Mouse (Mus musculus) gastrocnemius, postnatal 14 days (tissue): Measurements from ENCODE around the gene Glud1. TPM values are rescaled to one million over a fixed set of nuclear protein-coding genes. Genes with fewer than 3 reads are reported as not detected.
"Not testable (repeated sequence)": the region's sequence is repeated elsewhere in the genome, so short reads cannot be mapped to it uniquely, and the experiment has no call there.

Experiments used
- DNase-seq: peaks from one replicate; pipeline ENCODE4 v3.0.0; 2021; ENCODE audit warnings: mixed read lengths
- intact Hi-C: fragments of 180-260 bp; cut with DNase I; formaldehyde crosslinking; loops from one replicate; pipeline ENCODE4 v1.15.1; 2025; ENCODE audit warnings: low total_unique reads
- total RNA-seq, 2 experiments: library from RNA; stranded (reverse); gene quantifications; 2 replicates each; pipeline ENCODE4 v1.2.3; 2021

Gene Glud1
- total RNA-seq, 2 experiments from 2014 or later: 110 to 129 TPM

DNA sequence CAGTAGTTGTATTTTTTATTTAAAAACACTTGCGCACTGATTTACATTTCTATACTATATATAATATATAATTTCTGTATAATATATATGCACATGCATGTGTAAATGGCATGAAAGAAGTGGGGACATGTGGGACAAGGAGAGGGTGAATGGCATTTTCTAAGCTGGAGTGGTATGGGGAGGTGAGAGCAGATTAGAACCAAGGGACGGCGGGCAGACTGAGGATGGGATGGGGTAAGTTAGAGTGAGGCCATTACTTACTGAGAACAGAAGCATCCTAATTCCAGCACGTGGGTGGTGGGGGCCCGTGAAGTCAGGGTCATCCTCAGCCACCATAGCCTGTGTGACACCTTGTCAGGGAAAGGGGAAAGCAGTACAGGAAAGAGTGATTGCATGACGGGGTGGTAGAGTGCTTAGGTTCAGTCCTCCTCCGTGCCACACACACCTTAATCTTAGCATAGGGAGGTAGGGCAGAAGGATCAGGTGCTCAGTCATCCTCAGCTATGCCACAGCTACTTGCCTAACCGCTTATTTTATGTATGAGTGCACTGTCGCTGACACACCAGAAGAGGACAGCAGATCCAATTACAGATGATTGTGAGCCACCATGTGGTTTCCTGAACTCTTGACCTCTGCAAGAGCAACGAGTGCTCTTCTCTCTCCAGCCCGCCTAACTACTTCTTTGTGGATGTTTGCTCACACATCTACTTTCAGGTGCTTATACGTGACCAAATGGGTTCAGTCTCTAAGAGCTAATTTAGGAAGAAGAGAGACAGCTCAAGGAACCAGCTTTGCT lies 35.4 kb downstream of the Glud1 start:
- intact Hi-C loops: no loop called here
- DNase-seq: no peak

DNA sequence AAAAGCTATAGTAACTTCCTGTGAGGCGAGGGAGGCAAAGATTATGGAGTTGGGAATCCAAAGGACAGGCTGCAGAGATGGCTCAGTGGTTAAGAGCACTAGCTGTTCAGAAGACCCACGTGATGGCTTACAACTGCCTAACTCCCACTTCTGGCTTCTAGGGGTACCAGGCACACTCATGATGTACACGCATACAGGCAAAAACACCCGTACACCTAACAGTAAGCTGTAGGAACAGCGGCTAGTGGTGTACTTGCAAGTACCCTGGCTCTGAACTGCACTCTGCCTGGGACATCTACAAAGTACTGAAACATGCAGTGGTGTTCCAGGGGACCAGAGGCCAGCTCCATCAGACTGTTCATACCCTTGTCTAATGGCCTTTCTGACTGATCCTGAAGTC lies 36.6 kb downstream of the Glud1 start:
- no peak for DNase-seq
- intact Hi-C loops: no loop called here

DNA sequence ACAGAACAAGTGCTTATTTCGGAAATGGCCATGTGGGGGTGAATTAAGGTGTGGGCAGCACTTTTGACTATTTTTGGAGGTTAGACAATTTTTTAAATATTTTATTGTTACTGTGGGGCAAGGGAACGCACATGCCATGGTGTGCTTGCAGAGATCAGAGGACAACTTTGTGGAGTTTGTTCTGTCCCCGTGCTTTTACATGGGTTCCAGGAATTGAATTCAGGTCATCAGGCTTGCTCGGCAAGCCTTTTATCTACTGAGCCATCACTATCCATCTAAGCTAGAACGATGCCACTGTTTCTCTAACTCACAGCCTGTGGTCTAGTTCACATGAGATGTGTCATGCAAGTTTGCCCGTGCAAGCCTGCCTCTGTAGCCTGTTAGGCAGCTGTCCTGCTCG lies 37.8 kb downstream of the Glud1 start:
- DNase-seq: no peak
- intact Hi-C loops: no loop called here

DNA sequence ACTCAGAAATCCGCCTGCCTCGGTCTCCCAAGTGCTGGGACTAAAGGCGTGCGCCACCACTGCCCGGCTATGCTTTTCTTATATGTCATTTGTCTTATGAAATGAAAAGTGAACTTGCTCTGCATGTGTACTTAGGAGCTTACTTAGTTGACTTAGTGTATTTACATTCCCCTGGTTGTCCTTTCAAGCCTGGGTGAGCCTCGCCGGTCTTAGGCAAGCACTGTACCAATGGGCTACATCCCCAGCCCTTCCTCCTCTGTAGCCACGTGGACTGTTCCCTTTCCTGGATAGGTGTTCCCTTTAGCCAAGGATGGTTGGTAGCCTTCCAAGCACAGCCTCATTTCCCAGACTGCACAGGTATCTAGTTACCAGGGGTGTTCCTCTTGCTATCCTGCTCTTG lies 38.5 kb downstream of the Glud1 start:
- intact Hi-C loops: no loop called here
- no peak for DNase-seq

DNA sequence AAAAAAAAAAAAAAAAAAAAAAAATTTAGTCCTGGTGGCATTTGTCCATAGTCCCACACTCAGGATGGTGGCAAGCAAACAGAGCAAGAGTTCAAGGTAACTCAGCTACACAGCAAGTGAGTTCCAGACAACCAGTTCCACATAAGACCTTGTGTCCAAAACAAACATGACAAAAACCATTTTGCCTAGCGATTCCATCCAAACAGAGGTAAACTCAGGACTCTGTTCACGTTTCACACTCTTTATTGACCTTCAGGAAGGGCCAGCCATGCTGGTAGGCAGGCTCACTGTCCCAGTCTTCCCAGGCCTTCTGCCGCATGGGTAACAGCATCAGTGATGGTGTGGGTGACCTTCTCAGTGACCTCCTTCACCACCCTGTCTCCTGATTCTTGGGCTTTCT lies 41.1 kb downstream of the Glud1 start:
- intact Hi-C loops: no loop called here
- DNase-seq: no peak

DNA sequence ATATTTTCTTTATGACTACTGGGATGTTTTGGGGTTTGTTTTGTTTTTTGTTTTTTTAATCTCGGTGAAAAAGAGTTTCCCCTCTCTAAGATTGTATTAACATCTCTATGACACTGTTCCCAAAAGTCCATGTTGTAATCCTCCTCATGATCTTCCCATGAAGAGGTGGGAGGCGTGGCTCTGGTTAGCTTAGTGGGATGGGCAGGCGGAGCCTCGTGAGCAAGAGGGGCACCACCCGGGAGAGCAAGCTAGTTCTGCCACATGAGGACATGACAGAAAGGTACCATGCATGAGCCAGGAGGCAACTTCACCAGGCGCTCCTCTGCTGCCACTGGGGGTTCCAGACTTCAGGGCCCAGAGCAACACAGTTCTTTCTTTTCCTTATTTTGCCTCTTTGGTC lies 42.0 kb downstream of the Glud1 start:
- intact Hi-C loops: no loop called here
- no peak for DNase-seq

DNA sequence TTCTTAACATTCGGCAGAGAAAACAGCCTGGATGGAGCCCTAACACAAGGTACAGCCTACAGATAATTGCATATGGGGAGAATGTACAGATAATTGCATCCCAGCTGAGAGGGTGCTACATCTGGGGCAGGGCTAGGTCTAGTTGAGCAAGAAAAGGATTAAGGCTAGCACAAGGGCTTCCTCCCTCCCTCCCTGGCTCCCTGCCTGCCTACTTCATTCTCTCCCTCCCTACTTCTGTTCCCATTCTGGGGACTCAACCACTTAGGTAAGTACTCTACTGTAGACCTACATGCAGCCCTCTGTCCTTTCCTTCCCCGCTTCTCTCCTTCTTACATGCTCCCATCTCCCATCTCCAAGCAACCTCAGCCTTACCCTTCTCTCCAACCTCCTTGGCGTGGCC lies 42.8 kb downstream of the Glud1 start:
- DNase-seq: no peak
- intact Hi-C loops: no loop called here

DNA sequence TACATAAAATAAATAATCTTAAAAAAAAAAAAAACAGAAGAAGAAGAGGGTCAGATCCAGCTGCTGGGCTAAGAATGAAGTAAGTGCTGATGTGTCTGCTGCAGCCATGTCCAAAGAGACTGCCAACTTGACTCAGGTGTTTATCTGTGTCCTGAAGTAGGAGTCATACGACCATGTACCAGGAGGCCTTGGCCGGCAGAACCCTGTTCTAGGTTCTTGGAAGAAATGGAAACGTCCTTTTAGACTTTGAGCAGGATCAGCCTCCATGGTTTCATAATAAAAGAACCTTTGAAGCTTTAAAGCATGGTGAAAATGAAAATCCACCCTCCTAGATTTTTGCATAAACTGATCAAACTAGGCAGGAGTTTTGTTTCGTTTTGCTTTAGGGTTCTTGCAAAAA lies 43.9 kb downstream of the Glud1 start:
- intact Hi-C loops: no loop called here
- DNase-seq: no peak

DNA sequence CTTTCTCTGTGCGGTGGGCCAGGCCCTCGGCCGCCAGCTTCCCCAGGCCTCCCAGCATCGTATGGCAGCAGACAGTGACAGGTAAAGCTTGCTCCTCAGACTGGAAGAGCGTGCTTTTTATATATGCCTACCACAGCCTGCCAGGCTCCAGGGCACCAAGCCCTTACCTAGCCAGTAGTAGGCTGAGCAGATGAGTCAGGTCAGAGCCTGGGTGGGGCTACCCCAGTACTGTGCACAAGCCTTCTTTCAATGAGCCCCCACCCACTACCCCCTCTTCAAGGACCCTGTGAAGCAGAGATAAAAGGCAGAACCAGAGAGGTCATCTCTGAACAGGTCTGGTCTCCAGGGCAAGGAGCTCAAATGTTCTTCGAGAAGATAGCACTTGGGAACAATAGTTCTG lies 44.8 kb downstream of the Glud1 start, which contains the start of gene Fam25c:
TSS of gene Fam25c (minus strand) at position 133 of the 400 bp plus-strand sequence.
- no peak for DNase-seq
- intact Hi-C loops: no loop called here

DNA sequence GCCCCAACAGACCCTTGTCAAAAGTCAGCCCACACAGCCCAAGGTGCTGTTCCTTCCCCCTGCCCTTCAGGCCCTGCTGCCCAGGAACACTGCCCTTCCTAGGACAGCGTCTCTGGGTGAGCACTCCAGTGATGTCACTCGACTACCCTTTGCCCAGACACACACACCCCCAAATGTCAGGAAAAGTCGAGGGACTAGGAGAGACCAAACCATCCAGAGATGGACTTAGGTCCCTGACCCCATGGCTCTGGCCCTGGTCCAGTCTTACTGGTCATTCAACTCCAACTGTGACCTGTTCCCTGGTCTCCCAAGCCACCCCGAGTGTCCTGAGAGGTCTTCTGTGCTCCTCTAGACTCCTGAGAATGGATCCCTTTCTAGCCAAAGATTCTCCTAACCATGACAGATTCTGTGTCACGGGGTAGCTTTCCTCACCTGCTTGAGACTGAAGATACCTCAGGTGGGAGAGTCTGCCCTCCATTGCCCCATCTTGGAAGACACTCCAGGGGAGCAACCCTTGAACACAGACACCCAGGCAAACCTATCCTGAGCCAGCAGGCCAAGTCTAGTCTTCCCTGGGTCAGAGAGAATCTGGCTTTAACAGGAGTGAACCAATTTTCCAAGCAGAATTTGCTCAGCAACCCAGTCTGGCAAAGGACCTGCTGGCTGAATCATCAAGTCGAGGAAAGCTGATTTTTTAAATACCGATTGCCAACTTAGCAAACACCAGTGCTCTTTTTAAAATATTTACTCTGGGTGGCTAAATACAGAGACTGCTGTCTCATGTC lies 47.3 kb downstream of the Glud1 start:
- DNase-seq: no peak
- intact Hi-C loops: no loop called here

DNA sequence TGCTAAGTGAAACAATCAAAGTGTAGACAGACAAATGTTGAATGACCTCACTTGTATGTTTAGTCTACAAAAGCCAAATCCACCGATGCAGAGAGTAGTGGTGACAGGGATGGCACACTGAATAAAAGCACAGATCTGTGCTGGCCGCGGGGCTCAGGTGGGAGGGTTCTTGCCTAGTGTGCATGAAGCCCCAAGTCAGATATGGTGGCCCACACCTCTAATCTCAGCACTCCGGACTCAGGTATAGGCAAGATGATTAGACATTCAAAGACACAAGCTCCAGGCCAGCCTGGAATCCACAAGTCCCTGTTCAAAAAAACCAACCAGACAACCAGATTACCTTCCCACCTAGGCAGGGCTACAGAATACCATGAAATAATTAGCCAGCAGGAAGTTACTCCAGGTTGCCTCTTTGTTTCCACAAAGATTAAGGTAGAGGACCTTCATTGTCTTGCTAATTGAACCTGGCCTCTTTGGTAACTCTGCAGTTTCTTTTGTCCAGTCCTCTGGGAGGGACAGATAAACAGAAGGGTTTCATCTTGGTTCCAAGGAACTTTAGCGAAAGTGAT lies 49.2 kb downstream of the Glud1 start:
- intact Hi-C loops: loop anchor here (5.0 kb wide), 1 partner anchor 82 kb away; no protein-coding TSS in a partner anchor
- no peak for DNase-seq

DNA sequence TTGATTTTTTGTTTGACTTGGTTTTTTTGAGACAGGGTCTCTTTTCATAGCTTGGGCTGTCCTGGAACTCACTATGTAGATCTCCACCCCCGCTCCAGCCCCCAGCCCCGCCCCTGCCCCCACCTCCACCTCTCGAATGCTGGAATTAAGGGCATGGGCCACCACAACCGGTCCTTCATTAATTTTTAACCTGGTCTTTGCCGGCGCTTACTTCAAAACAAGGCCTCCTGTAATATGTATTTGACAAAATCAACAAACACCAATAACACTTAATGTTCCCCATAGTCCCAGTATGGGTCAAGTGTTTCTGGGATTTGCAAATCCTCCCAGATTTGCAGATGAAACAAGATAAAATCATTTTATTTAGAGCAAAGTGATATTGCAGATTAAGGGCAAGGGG lies 49.7 kb downstream of the Glud1 start:
- intact Hi-C loops: loop anchor here (5.0 kb wide), 1 partner anchor 83 kb away; no protein-coding TSS in a partner anchor
- no peak for DNase-seq

DNA sequence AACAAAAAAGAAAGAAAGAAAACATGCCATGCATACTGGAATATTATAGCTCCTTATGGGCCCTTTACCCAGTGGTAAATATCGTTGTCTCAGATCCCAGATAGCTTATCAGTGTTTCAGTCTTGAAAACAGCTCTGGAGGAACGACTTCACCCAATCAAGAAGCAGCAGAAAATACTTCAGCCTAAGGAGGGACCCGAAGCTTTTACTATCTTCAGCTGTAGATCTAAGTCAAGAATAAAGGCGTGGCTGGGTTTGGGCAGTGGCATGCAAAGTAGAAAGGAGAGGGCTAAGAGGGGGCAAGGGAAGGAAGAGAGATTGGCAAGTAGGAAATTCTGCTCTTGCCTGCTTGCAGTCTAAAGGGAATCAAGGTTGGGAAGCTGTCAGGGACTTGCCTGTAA lies 51.6 kb downstream of the Glud1 start:
- no peak for DNase-seq
- intact Hi-C loops: loop anchor here (5.0 kb wide), 1 partner anchor 85 kb away; no protein-coding TSS in a partner anchor

DNA sequence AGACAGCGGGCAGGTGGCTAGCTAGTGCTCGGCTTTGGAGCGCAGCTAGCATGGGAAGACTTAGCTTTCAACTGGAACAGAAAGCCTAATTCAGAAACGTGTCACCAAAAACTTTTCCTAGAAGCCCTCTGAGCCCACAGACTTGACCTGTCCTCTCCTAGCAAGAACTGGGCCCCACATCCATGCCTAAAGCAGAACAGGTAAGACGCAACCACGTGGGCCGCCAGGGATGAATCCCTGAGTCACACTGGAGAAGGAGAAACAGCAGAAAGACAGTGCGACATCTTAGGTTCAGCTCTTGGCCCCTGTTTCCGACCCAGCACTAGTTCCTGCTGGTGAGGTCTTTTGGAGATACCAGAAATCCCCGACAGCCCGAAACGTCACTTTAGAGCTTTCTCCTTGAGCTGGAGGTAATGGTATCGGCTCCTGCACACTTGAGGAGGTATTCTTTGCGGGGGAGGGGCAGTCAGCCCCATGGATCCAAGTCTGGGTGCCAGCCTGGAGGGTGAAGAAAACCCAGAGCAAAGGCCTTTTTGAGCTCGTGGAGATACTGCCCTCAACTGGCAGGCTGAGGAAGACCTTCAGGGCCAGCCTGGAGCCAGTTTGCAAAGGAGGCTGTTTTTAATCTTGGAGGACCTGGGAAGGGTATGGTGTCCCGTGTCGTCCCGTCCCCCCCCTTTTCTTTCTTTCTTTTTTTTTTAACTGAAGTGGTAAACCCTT lies 52.4 kb downstream of the Glud1 start:
- intact Hi-C loops: loop anchor here (5.0 kb wide), 1 partner anchor 86 kb away; no protein-coding TSS in a partner anchor
- DNase-seq: peak; percentile 67

DNA sequence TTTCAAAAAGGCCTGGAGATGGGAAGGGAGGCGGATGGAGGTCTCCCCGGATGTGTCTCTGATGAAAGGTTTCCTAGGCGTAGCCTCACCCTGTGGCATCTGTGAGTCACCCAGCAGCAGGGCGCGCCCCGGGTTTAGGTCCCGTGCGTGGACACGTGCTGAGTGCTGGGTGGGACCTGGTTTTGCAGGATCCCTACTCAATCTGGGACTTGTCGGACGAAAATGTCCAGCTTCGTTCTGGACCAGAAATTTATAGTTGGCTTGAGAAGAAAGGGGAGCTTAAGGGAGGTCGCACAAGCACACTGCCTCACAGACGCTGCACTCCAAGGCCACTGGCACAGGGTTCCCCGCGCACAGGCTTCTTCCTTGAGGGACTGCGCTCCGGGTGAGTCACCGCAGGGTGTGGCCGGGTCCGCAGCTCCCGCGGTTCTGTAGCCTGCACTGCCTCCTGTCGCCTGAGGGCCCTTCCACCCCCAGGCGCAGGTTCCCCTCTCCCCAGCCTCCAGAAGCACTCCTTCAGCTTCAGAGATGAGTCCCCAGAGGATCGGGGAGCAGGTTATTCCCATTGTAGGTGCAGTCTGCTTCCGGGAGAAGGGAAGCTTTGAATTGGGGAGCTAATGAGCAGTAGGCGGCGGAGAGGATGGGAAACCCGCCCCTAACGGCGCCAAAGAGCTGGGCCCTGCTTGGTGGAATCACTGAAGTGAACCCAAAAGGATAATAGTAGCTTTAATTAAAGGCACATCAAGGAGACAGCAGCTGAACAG lies 53.1 kb downstream of the Glud1 start:
- intact Hi-C loops: loop anchor here (5.0 kb wide), 1 partner anchor 86 kb away; no protein-coding TSS in a partner anchor
- peak; percentile 84 for DNase-seq

DNA sequence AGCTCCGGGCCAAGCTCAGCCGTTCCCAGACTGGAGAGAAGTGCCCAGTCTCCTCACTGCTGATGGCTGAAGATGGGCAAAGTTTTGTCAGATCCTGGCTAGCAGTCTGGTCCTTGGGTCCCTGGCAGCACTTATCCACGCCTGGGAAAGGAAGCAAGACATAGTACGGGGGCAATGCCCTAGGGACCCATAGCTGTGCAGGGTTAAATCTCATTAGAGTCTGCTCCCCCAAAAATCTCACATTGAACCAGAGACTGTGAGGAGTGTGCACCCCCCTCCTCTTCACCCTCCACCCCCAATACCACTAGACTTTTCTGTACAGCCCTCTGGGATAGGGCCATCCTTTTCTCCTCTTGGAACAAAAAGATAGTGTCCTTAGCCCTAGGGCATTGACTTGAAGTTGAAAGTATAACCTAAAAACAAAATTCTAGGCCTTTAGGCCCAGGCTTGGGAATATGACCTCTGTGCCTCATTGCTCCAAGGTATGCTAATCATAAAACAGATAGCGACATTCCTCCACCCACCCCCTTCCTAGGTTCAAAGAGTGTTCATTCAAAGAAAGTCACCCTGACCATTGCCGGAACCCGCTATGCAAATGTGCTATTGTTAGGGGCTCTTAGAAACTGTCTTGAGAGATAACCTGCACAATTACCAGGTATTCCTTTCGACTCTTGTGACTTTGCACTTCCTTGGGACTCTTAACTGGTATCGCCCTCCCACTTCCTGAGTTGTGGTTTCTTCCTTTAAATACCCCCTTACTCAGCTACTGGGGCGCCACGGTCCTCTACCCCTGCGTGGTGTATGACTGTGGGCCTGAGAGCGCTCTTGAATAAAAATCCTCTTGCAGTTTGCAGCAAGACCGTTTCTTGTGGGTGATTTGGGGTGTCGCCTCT lies 54.0 kb downstream of the Glud1 start:
- DNase-seq: not testable (repeated sequence)
- intact Hi-C loops: loop anchor here (5.0 kb wide), 1 partner anchor 87 kb away; no protein-coding TSS in a partner anchor

DNA sequence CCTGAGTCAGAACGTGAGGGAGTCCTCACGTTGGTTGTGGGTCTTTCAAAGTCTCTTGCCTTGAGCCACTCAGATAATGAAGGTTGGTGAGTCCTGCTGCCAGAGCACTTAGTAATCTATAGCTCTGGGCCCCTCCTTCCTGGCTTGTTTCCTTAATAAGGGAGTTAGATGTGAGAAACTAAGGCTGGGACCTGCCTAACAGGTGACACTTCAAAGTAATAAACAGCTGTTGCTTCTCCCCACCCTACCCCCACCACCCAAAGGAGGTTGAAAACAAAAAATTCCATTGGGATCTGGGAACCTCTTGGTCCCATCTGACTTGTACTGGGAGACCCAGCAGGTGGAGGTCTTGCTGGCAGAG lies 54.6 kb downstream of the Glud1 start:
- intact Hi-C loops: no loop called here
- no peak for DNase-seq

DNA sequence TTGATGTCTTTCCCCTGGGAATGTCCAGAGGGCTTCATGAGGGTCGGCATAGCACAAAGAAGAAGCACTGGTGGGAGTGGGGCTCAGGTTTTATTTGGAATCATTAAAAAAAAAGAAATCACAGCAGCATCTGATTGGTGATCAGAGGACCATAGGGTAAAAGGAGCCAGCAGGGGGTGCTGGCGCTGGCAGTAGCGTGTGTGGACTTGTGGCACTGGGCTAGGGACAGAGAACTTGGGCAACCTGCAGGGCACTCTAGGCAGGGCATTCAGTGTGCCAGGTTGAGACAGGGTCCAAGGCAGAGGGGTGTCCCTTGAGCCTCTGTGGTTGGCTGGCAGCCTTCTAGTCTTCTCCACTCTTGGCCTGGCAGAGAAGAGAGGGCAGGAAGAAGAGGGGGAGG lies 59.7 kb downstream of the Glud1 start:
- intact Hi-C loops: no loop called here

More for the DNA sequence above, 59.7 kb downstream of the Glud1 start:
- no peak for DNase-seq
